Mouse (Mus musculus): ENCODE measurements at regions not wholly inside any gene's neighbourhood (a gene's known extent, or its start where the extent isn't known, plus 50 kb on each side); places are given as distances from the start of the nearest gene placed in this dataset.

DNA sequence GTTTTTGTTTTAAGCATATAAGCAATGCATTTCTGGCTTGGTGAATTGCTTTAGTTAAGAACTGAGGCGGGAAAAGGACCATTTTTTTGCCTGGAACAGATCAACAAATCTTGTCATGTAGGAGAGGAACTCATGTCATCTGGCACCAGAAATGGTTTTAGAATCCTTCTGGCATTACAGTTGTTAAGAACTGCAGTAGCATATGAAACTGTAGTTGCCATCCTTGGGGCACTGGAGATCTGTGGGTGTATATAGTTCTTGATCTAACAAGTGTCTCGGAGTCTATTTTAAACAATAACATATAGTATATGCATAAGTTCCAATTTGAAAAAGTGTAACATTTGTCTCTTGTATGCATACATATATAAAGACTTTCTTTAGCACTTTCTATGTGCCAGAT lies 129.6 kb downstream of the Amer3 start:
- H3K4me1 ChIP-seq (ENCODE audit: control insufficient read depth, insufficient read depth, insufficient read length, low read length) = no peaks in the 10 kb centered on the region
- no peak overlapping the region for H3K4me3 ChIP-seq (ENCODE audit: insufficient read depth, low read depth, low read length)
- no peak overlapping the region for H3K27ac ChIP-seq (replicated peaks; ENCODE audit: low read depth, low read length)

DNA sequence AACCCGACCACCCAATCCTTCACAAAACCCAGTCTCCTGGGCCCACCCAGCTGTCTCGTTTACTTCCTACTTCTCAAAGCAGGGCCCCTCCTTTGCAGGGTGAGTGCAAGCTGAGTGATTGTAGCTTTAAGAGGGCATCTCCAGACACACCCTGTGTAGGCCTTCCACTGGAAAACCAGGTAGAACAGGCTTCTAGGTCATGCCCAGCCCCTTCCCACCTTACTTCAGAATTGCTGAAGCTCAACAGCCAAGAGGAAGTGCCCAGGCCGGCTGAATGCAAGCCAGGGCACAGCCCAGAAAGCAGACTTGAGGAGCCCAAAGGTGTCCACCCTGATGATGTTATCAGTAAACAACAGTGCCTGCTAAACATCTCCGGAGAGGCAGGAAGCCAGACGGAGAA lies 120.2 kb downstream of the Fam168b start:
- no peak overlapping the region for H3K27ac ChIP-seq (replicated peaks; ENCODE audit: low read depth, low read length)

DNA sequence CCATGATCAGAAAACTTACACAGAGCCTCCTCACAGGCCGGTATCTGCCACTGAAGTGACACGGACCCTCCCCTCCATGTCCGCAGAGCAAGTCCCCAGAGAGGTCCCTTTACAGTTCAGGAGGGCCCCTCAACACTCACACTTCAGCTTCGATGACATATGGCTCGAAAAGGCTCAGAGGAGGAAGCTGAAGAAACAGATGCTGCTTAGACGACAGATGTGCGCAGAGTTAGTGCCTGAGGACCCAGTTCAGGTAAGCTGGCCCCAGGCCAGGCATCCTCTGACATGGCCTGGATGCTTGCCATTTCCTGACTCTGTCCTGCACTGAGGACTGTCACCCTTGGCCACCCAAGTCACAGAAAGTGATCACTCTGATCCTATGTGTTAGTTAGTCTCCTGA lies 110.7 kb downstream of the Fam168b start:
- Histone ChIP-seq H3K4me1 (ENCODE audit: control insufficient read depth, insufficient read depth, insufficient read length, low read length) (no peaks in the 10 kb centered on the region), H3K27ac (replicated peaks; ENCODE audit: low read depth, low read length) (no peak overlapping the region), H3K4me3 (ENCODE audit: insufficient read depth, low read depth, low read length) (no peak overlapping the region)

More for the DNA sequence above, 120.2 kb downstream of the Fam168b start:
- no peaks in the 10 kb centered on the region for H3K4me1 ChIP-seq (ENCODE audit: control insufficient read depth, insufficient read depth, insufficient read length, low read length)
- no peak overlapping the region for H3K4me3 ChIP-seq (ENCODE audit: insufficient read depth, low read depth, low read length)

DNA sequence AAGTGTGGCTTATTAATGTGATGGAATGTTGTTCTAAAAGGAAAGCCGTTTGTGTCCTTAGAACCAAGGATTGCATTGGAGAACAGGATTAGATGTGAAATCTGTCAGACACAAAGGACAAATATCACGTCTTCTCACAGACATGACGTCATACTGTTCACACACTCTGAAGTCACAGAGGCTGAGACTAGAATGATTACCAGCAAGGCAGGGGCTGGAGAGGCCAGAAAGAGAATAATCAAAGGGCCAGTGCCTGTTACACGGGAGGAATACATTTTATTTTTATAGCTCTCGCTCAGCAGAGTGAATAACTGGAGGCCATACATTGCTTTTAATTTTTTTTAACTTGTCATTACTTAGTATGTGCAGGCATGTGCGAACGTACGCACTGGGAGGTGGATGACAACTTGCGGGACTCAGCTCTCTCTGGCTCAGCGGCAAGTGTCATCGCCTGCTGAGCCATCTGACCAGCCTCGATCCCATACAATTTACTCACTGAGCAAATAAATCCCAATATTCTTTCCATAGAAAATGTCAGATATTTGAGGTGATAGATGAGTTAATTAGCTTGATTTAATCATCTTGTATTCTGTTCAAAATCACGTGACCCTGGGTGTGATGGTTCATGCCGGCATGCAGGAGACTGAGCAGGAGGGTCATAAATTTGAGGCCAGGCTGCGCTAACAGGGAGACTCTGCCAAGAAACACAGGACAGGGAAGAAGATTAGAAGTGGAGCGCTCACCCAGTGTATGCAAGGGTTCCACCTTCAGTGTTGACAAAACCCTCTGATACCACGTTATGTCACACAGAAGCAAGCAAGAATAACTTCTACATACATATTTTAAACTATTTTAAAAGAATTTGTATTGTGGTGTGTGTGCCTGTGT lies 109.6 kb downstream of the Fam168b start:
- no peak overlapping the region for H3K4me3 ChIP-seq (ENCODE audit: insufficient read depth, low read depth, low read length)
- no peaks in the 10 kb centered on the region for H3K4me1 ChIP-seq (ENCODE audit: control insufficient read depth, insufficient read depth, insufficient read length, low read length)
- H3K27ac ChIP-seq (replicated peaks; ENCODE audit: low read depth, low read length) = no peak overlapping the region

DNA sequence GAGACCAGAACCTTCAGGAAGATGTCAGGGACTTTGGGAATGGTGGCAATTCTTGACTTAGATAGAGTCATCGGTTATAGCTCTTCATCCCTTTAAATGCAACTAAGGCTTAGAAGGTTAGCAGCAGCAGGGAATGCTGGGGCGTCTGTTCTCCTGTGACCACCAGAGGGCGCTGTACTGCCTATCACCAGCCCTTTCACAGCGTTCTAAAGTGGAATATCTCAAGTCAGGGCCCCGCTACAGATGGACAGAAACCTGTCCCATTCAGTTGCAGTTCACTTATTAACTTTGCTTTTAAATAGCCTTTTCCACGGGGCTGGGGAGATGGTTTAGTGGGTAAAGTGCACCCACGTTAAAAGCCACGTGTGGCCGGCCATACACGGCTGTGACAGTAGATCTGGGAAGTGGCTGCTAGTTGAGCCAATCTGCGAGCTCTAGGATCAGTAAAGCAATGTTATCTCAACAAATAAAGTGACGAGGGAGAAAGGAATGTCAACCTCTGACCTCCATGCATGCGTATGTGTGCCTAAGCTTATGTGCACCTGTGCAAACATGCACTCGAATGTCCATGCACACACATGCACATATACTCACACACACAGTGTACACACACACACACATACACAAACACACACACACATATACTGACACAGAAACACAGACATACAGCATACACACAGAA lies 104.3 kb downstream of the Fam168b start:
- Histone ChIP-seq H3K4me3 (ENCODE audit: insufficient read depth, low read depth, low read length) (no peak overlapping the region), H3K4me1 (ENCODE audit: control insufficient read depth, insufficient read depth, insufficient read length, low read length) (no peaks in the 10 kb centered on the region), H3K27ac (replicated peaks; ENCODE audit: low read depth, low read length) (no peak overlapping the region)

DNA sequence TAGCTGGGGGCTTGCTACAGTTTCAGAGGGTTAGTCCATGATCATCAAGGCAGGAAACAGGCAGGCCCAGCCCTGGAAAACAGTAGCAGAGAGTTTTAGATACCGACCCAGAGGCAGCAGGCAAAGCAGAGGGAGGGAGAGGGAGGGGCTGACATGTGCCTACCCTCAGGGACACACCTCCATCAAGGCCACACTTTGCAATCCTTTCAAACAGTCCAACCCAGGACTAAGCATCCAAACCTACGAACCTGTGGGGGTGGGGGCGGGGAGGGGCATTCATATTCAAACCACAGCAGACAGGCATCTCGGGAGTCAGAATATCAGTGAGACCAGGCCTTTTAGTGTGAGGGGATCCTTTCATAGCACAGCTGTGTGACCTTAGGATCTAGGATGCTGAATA lies 103.2 kb downstream of the Fam168b start:
- H3K4me1 ChIP-seq (ENCODE audit: control insufficient read depth, insufficient read depth, insufficient read length, low read length) = no peaks in the 10 kb centered on the region
- no peak overlapping the region for H3K27ac ChIP-seq (replicated peaks; ENCODE audit: low read depth, low read length)
- no peak overlapping the region for H3K4me3 ChIP-seq (ENCODE audit: insufficient read depth, low read depth, low read length)

DNA sequence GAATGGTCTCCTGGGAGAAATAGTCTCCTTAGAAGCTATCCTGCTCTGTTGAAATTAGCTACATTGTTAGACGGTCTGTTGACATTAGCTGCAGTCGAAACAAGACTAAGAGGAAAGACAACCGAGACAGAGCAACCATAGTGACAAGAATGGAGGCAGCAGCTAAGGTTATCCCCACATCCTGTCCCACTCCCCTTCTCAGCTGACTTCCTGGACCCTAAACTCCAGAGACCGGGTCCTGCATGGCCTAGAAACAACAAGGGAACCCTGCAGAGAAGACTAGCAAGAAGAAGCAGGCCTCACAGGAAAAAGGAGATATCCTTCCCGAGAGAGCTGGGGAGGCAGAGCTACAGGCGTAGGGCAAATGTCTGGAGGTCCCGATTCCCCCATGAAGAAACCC lies 102.0 kb downstream of the Fam168b start:
- Histone ChIP-seq H3K27ac (replicated peaks; ENCODE audit: low read depth, low read length) (no peak overlapping the region), H3K4me3 (ENCODE audit: insufficient read depth, low read depth, low read length) (no peak overlapping the region), H3K4me1 (ENCODE audit: control insufficient read depth, insufficient read depth, insufficient read length, low read length) (no peaks in the 10 kb centered on the region)

DNA sequence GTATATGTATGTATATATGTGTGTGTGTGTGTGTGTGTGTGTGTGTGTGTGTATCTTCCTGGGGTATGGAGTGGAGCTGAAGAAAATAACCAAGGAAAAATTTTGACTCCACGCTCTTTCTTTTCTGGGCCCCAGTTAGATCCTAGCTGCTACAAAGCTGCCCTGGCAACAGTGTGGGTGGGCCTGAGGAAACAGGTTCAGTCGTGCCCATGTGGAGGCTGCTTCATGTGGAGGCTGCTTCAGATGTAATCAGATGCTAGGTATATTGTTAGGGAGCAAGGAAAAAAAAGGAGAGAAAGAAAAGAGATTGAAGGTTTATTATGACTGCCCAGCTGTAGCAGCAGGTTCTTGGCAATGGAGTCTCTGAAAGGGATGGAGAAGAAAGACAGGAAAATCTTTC lies 100.6 kb downstream of the Fam168b start:
- no peaks in the 10 kb centered on the region for H3K4me1 ChIP-seq (ENCODE audit: control insufficient read depth, insufficient read depth, insufficient read length, low read length)
- H3K4me3 ChIP-seq (ENCODE audit: insufficient read depth, low read depth, low read length) = no peak overlapping the region
- H3K27ac ChIP-seq (replicated peaks; ENCODE audit: low read depth, low read length) = no peak overlapping the region

DNA sequence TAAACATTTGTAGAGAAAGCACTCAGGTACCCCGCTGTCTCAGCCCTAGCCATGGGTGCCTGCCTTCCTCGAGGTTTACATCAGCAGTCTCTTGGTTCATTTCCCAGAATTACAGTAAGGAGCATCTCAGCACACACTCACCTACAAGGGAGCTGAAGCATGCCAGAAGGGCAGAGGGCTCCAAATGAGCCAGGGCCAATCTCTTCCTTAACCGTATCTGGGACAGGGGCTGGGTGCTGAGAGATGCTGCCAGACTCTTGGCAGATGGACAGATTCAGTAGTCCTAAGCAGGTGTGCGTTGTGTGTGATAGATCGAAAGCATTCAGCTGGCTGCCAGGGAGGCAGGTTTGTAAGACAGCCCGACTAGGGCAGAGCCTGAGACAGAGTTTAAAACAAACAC lies 97.0 kb downstream of the Fam168b start:
- Histone ChIP-seq H3K4me3 (ENCODE audit: insufficient read depth, low read depth, low read length) (no peak overlapping the region), H3K4me1 (ENCODE audit: control insufficient read depth, insufficient read depth, insufficient read length, low read length) (no peaks in the 10 kb centered on the region), H3K27ac (replicated peaks; ENCODE audit: low read depth, low read length) (no peak overlapping the region)

DNA sequence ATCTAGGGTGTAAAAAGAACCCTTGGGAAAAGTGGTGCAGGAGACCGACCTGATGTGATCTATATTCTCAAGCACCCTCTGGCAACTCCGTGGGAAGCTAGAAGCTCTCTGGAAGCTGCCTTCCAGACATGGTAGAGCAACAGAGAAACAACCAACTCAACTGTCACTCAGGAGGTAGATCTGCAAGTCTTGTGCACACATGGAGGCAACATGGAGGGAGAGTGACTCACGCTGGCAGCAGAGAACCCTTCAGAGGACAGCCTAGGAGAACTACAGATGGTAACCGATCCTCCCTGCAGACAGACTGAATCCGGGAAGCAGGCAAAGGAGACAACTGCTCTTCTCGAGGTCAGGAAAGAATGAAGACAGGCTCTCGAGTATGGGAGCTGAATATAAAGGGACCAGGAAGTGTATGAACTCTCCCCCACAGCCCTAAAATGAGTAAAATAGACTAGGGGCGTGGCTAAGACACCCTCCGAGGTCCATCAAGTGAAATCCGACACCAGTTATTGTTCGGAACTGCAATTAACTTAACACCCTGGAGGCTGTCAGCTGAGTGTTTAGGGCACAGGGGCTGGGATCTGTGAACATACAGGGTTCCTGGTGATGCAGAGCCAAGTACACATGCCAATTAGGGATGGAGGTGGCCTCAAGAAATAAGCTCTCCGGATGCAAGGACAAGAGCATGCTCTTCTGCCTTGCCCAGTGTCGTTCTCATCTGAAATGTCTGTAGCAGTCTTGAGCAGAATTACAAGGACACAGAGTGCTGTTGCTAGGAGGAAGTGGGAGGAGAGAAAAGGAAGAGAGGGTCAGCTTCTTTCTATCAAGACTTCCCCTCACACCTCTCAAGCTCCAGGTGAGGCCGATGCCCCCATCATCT lies 93.5 kb downstream of the Fam168b start:
- no peak overlapping the region for H3K4me3 ChIP-seq (ENCODE audit: insufficient read depth, low read depth, low read length)
- H3K4me1 ChIP-seq (ENCODE audit: control insufficient read depth, insufficient read depth, insufficient read length, low read length) = no peaks in the 10 kb centered on the region
- no peak overlapping the region for H3K27ac ChIP-seq (replicated peaks; ENCODE audit: low read depth, low read length)

DNA sequence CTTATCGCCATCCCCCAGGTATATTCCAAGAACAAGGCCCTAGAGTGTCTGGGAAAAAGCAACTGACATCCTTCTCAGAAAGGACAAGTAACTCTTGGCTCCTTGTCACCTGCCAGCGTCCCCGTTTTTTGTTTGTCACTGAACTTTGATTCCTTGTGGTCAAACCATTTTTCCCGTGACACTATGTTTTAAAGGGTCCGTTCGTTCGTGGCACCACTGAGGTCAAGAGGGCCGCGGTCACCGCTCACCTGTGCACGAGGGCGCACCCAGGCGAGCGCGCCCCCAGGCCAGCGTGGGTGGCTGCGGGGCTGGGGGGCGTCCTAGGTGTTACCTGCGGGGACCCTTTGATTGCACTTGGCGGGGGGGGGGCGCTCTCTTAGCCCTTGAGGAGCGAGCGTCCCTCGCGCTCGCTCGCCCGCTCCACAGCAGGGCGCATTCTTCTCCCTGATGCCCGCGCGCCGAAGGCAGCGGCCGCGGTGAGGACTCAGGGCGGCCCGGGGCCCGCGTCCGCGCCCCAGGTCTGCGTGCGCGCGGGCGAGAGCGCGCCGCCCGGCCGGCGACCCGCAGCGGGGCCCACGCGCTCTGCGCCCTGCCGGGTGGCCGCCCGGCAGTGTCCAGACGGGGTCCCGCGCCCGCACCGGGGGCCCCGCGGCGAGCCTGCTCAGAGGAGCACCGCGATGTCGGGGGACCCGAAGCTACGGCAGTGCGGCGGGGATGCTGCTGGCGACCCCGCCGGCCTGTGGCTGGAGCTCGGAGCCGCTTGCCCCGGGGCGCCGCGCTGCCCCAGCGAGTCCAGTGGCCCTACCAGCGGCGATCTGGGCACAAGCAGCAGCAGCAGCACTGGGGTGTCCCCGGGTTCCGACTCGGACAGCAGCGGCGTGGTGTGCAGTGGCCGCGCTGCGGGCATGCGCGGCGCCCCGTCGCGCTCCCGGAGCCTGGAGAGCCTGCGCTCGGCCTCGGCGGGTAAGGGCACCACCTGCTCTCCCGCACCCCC lies 92.5 kb downstream of the Fam168b start:
- H3K4me3 ChIP-seq (ENCODE audit: insufficient read depth, low read depth, low read length) = peak overlapping the region; percentile 27; the same call in 1 of the 2 replicates

DNA sequence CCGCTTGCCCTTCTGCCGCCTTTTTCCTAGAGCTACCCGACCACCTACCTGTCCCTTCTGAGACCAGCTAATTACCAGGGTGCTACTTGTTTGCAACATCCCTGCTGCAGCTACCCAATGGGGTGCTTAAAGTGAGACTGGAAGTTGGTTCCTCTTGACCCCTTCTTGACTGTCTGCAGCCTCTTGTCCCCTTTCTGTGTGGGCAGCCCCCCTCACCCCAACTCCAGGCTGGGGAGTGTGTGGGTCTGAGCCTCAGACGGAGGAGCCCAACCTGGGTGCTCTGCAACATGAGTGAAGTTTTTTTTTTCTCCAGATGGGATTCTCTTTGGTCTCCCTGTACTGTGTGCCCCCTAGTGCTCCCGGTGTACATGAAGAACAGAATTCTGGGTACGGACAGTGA lies 91.7 kb downstream of the Fam168b start:
- no peak overlapping the region for H3K4me3 ChIP-seq (ENCODE audit: insufficient read depth, low read depth, low read length)
- no peaks in the 10 kb centered on the region for H3K4me1 ChIP-seq (ENCODE audit: control insufficient read depth, insufficient read depth, insufficient read length, low read length)
- no peak overlapping the region for H3K27ac ChIP-seq (replicated peaks; ENCODE audit: low read depth, low read length)

More for the DNA sequence above, 92.5 kb downstream of the Fam168b start:
- Histone ChIP-seq H3K4me1 (ENCODE audit: control insufficient read depth, insufficient read depth, insufficient read length, low read length) (no peaks in the 10 kb centered on the region), H3K27ac (replicated peaks; ENCODE audit: low read depth, low read length) (no peak overlapping the region)

DNA sequence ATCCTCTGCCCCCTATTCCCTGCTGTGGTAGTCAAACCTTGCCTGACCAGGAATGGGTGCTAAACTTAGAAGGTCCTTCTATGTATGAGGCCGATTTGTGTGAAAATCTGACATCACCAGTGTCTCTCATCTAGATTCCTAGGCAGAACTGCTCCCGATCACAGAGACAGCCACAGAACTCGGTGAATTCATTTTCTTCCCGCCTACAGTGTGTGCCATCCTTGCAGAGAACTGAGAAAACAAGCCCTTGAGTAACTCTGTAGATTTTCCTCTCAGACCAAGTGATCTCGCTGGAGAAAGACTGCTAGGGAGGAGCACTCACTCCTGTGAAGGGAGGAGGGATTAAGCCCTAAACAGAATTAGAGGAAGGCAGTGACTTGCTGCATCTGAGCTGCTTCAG lies 89.3 kb downstream of the Fam168b start:
- no peak overlapping the region for H3K4me3 ChIP-seq (ENCODE audit: insufficient read depth, low read depth, low read length)
- H3K27ac ChIP-seq (replicated peaks; ENCODE audit: low read depth, low read length) = no peak overlapping the region
- no peaks in the 10 kb centered on the region for H3K4me1 ChIP-seq (ENCODE audit: control insufficient read depth, insufficient read depth, insufficient read length, low read length)

DNA sequence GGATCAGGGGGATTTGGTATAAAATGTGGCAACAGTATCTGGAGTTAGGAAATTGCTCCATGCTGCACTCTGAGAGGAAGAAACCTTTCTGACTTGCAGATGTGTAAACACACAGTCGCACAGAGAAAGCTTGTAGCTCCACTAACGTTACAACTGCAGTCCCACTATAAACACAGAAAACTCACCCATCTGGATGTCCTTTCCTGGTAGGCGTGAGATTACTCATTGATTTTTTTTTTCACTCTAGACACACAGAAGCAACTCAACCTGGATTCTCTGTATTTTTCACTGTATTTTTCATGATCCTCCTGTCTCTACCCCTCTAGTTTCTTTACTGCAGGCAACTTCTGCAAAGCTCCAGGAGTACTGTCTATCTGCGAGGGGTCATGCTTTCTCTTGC lies 82.3 kb downstream of the Fam168b start:
- no peak overlapping the region for H3K4me3 ChIP-seq (ENCODE audit: insufficient read depth, low read depth, low read length)
- no peaks in the 10 kb centered on the region for H3K4me1 ChIP-seq (ENCODE audit: control insufficient read depth, insufficient read depth, insufficient read length, low read length)

More for the DNA sequence above, 82.3 kb downstream of the Fam168b start:
- H3K27ac ChIP-seq (replicated peaks; ENCODE audit: low read depth, low read length) = no peak overlapping the region

Measured in brown adipose tissue, adult 24 weeks (tissue).